Mouse (Mus musculus) lung, postnatal 0 days (tissue): ENCODE data around the gene Fam25c. TPM values are rescaled to one million over a fixed set of nuclear protein-coding genes. Genes with fewer than 3 reads are reported as not detected.
"Not testable (repeated sequence)": the region's sequence is repeated elsewhere in the genome, so short reads cannot be mapped to it uniquely, and the experiment has no call there.

Experiments
- ATAC-seq: fragments of 200-750 bp; cut with Nextera tagmentation; 2 replicates; pipeline ENCODE4 v1.8.0; 2017; ENCODE audit warnings: moderate library complexity
- DNase-seq: peaks from one replicate; pipeline ENCODE4 v3.0.0-alpha.2; 2016; ENCODE audit warnings: low spot score
- H3K27ac ChIP-seq: fragments of 300-500 bp; sonication (generic); 2 replicates; pipeline ENCODE4 v1.5.1; 2014; ENCODE audit warnings: antibody characterized with exemption, mild to moderate bottlenecking, low read length, mixed read lengths
- H3K27me3 ChIP-seq: fragments of 300-500 bp; sonication (generic); replicated peaks from 2 replicates; pipeline ENCODE4 v1.6.1; 2014; ENCODE audit warnings: low read length, mixed read lengths; ENCODE audit not compliant: insufficient read depth
- H3K36me3 ChIP-seq: fragments of 300-500 bp; sonication (generic); 2 replicates; pipeline ENCODE4 v1.6.1; 2014; ENCODE audit warnings: low read length, mixed read lengths; ENCODE audit not compliant: insufficient read depth
- H3K4me1 ChIP-seq: fragments of 300-500 bp; sonication (generic); 2 replicates; pipeline ENCODE4 v1.6.1; 2014; ENCODE audit warnings: antibody characterized with exemption, low read depth, low read length, mixed read lengths; ENCODE audit not compliant: insufficient read depth
- H3K4me2 ChIP-seq: fragments of 300-500 bp; sonication (generic); replicated peaks from 2 replicates; pipeline ENCODE4 v1.6.1; 2014; ENCODE audit warnings: low read depth, mild to moderate bottlenecking, low read length, moderate library complexity, mixed read lengths
- H3K4me3 ChIP-seq: fragments of 300-500 bp; sonication (generic); 2 replicates; pipeline ENCODE4 v1.5.1; 2014; ENCODE audit warnings: low read depth, low read length
- H3K9ac ChIP-seq: fragments of 300-500 bp; sonication (generic); replicated peaks from 2 replicates; pipeline ENCODE4 v1.6.1; 2014; ENCODE audit warnings: low read depth, mild to moderate bottlenecking
- H3K9me3 ChIP-seq: fragments of 300-500 bp; sonication (generic); 2 replicates; pipeline ENCODE4 v1.6.1; 2016; ENCODE audit warnings: low read length, mixed read lengths
- CTCF ChIP-seq: IDR thresholded peaks from 2 replicates; pipeline ENCODE4 v1.5.1; 2016; ENCODE audit warnings: antibody characterized with exemption, mild to moderate bottlenecking
- EP300 ChIP-seq: IDR thresholded peaks from 2 replicates; pipeline ENCODE4 v1.6.1; 2016; ENCODE audit warnings: antibody characterized with exemption, mild to moderate bottlenecking, control low read depth
- WGBS: fragments of 180-500 bp; shearing (Covaris S2); extraction: QIAGEN DNeasy Blood & Tissue Kit; methylation state at CpG from one replicate; pipeline ENCODE4 v1.1.7; 2014; 5-methylcytosine and 5-hydroxymethylcytosine counted together
- polyA plus RNA-seq: library from polyadenylated mRNA; unstranded; fragments of >200 nt; fragmentation: Nextera tagmentation; extraction: Ambion mirVana; gene quantifications from 2 replicates; pipeline ENCODE4 v1.2.1, GENCODE M21; 2015

Fam25c gene
- polyA plus RNA-seq, 1 experiment from 2014 or later = 0.45 TPM

DNA sequence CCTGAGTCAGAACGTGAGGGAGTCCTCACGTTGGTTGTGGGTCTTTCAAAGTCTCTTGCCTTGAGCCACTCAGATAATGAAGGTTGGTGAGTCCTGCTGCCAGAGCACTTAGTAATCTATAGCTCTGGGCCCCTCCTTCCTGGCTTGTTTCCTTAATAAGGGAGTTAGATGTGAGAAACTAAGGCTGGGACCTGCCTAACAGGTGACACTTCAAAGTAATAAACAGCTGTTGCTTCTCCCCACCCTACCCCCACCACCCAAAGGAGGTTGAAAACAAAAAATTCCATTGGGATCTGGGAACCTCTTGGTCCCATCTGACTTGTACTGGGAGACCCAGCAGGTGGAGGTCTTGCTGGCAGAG lies 9.9 kb upstream of the Fam25c start:
- 92% methylated on average over 2 of the region's 2 CpGs for WGBS
- TF ChIP-seq CTCF (no peak), EP300 (no peak)
- no peak for ATAC-seq
- H3K27me3 ChIP-seq = no peaks in the 10 kb centered on the region
- no peaks in the 10 kb centered on the region for H3K9me3 ChIP-seq
- no peak overlapping the region for H3K4me3 ChIP-seq
- no peaks in the 10 kb centered on the region for H3K4me1 ChIP-seq
- H3K4me2 ChIP-seq = no peak overlapping the region
- no peak overlapping the region for H3K27ac ChIP-seq
- DNase-seq = no peak
- no peaks in the 10 kb centered on the region for H3K36me3 ChIP-seq
- H3K9ac ChIP-seq = no peak overlapping the region

DNA sequence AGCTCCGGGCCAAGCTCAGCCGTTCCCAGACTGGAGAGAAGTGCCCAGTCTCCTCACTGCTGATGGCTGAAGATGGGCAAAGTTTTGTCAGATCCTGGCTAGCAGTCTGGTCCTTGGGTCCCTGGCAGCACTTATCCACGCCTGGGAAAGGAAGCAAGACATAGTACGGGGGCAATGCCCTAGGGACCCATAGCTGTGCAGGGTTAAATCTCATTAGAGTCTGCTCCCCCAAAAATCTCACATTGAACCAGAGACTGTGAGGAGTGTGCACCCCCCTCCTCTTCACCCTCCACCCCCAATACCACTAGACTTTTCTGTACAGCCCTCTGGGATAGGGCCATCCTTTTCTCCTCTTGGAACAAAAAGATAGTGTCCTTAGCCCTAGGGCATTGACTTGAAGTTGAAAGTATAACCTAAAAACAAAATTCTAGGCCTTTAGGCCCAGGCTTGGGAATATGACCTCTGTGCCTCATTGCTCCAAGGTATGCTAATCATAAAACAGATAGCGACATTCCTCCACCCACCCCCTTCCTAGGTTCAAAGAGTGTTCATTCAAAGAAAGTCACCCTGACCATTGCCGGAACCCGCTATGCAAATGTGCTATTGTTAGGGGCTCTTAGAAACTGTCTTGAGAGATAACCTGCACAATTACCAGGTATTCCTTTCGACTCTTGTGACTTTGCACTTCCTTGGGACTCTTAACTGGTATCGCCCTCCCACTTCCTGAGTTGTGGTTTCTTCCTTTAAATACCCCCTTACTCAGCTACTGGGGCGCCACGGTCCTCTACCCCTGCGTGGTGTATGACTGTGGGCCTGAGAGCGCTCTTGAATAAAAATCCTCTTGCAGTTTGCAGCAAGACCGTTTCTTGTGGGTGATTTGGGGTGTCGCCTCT lies 9.3 kb upstream of the Fam25c start:
- H3K9me3 ChIP-seq, H3K4me1 ChIP-seq, H3K27ac ChIP-seq, DNase-seq, H3K4me3 ChIP-seq, H3K9ac ChIP-seq, ATAC-seq, H3K27me3 ChIP-seq, H3K36me3 ChIP-seq: not testable (repeated sequence)
- WGBS = 86% methylated on average over 13 of the region's 15 CpGs
- H3K4me2 ChIP-seq = peak overlapping the region; percentile 58

DNA sequence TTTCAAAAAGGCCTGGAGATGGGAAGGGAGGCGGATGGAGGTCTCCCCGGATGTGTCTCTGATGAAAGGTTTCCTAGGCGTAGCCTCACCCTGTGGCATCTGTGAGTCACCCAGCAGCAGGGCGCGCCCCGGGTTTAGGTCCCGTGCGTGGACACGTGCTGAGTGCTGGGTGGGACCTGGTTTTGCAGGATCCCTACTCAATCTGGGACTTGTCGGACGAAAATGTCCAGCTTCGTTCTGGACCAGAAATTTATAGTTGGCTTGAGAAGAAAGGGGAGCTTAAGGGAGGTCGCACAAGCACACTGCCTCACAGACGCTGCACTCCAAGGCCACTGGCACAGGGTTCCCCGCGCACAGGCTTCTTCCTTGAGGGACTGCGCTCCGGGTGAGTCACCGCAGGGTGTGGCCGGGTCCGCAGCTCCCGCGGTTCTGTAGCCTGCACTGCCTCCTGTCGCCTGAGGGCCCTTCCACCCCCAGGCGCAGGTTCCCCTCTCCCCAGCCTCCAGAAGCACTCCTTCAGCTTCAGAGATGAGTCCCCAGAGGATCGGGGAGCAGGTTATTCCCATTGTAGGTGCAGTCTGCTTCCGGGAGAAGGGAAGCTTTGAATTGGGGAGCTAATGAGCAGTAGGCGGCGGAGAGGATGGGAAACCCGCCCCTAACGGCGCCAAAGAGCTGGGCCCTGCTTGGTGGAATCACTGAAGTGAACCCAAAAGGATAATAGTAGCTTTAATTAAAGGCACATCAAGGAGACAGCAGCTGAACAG lies 8.4 kb upstream of the Fam25c start:
- Histone ChIP-seq H3K9ac (0 out of 2 replicates have a peak overlapping the region, but pooled peaks have one; percentile 1), H3K4me3 (peak overlapping the region; percentile 35), H3K27me3 (no peaks in the 10 kb centered on the region), H3K9me3 (no peaks in the 10 kb centered on the region), H3K36me3 (no peaks in the 10 kb centered on the region), H3K4me1 (no peaks in the 10 kb centered on the region), H3K27ac (no peak overlapping the region), H3K4me2 (peak overlapping the region; percentile 58)
- WGBS = 4% methylated on average over 32 of the region's 32 CpGs
- DNase-seq (peak; percentile 94), ATAC-seq (peak; percentile 96)
- TF ChIP-seq CTCF (peak; percentile 73), EP300 (peak; percentile 58; the same call in 1 of the 2 replicates)

GRCm38 (mm10) chr14:34362726-34363445 lies 7.7 kb upstream of the Fam25c start:
- no peaks in the 10 kb centered on the region for H3K9me3 ChIP-seq
- H3K4me3 ChIP-seq = peak overlapping the region; percentile 35
- peak; percentile 73 for ATAC-seq
- no peaks in the 10 kb centered on the region for H3K27me3 ChIP-seq
- peak overlapping the region; percentile 58 for H3K4me2 ChIP-seq
- peak; percentile 87 for DNase-seq
- no peak overlapping the region for H3K27ac ChIP-seq
- TF ChIP-seq CTCF (peak; percentile 85), EP300 (no peak)
- H3K36me3 ChIP-seq = no peaks in the 10 kb centered on the region
- H3K4me1 ChIP-seq = no peaks in the 10 kb centered on the region
- no peak overlapping the region; the same call in 1 of the 2 replicates for H3K9ac ChIP-seq
- WGBS = 26% methylated on average over 18 of the region's 18 CpGs

DNA sequence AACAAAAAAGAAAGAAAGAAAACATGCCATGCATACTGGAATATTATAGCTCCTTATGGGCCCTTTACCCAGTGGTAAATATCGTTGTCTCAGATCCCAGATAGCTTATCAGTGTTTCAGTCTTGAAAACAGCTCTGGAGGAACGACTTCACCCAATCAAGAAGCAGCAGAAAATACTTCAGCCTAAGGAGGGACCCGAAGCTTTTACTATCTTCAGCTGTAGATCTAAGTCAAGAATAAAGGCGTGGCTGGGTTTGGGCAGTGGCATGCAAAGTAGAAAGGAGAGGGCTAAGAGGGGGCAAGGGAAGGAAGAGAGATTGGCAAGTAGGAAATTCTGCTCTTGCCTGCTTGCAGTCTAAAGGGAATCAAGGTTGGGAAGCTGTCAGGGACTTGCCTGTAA lies 6.9 kb upstream of the Fam25c start:
- no peak overlapping the region for H3K4me3 ChIP-seq
- no peaks in the 10 kb centered on the region for H3K9me3 ChIP-seq
- no peaks in the 10 kb centered on the region for H3K36me3 ChIP-seq
- no peaks in the 10 kb centered on the region for H3K4me1 ChIP-seq
- no peak for TF ChIP-seq EP300
- no peak for TF ChIP-seq CTCF
- DNase-seq = no peak
- no peak for ATAC-seq
- WGBS = 31% methylated on average over 4 of the region's 4 CpGs
- no peak overlapping the region for H3K27ac ChIP-seq
- no peaks in the 10 kb centered on the region for H3K27me3 ChIP-seq
- no peak overlapping the region for H3K4me2 ChIP-seq
- no peak overlapping the region for H3K9ac ChIP-seq

DNA sequence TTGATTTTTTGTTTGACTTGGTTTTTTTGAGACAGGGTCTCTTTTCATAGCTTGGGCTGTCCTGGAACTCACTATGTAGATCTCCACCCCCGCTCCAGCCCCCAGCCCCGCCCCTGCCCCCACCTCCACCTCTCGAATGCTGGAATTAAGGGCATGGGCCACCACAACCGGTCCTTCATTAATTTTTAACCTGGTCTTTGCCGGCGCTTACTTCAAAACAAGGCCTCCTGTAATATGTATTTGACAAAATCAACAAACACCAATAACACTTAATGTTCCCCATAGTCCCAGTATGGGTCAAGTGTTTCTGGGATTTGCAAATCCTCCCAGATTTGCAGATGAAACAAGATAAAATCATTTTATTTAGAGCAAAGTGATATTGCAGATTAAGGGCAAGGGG lies 5.0 kb upstream of the Fam25c start:
- H3K27me3 ChIP-seq = no peaks in the 10 kb centered on the region
- H3K4me3 ChIP-seq = no peak overlapping the region
- H3K4me1 ChIP-seq = no peaks in the 10 kb centered on the region
- H3K36me3 ChIP-seq = no peaks in the 10 kb centered on the region
- H3K27ac ChIP-seq = no peak overlapping the region
- DNase-seq = no peak
- TF ChIP-seq CTCF (no peak), EP300 (no peak)
- no peaks in the 10 kb centered on the region for H3K9me3 ChIP-seq
- H3K9ac ChIP-seq = no peak overlapping the region
- WGBS = 48% methylated on average over 6 of the region's 6 CpGs
- no peak for ATAC-seq
- no peak overlapping the region for H3K4me2 ChIP-seq
